Mouse (Mus musculus) left cerebral cortex, adult 11 months (tissue): ENCODE measurements at regions not wholly inside any gene's neighbourhood (a gene's known extent, or its start where the extent isn't known, plus 50 kb on each side); places are given as distances from the start of the nearest gene placed in this dataset.
A peak's percentile ranks its signal among the peaks of the same experiment; 100 is the strongest.

Experiments used
- DNase-seq: peaks from one replicate; pipeline ENCODE4 v3.0.0; 2022; ENCODE audit warnings: low spot score

GRCm38 (mm10) chr1:22222836-22223235, 261.1 kb upstream of the Kcnq5 start:
- DNase-seq, result no peak

DNA sequence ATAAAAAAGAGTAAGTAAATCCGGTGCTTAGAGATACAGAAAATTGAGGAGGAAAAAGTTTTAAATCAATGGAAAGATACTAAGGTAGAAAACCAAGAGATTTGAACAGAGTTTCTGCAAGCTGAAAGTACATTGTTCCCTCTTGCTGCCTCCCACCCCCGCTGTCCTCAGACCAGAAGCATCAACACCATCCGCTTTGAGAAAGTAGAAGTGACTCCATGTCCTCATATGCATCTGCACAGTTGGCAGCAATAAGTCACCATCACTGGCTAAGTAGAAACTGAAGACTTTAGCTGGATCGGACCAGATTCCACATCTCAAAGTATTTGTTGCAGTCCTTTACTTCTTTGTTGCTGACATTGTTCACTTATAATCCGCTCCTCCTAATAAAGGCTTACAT, 250.1 kb upstream of the Kcnq5 start:
- DNase-seq, result no peak

- DNase-seq, result no peak
These were observed 249.5 kb upstream of the Kcnq5 start for GRCm38 (mm10) chr1:22211232-22211631.

GRCm38 (mm10) chr1:22210621-22211020, 248.9 kb upstream of the Kcnq5 start:
- DNase-seq, result no peak

- no peak for DNase-seq
These were observed 246.5 kb upstream of the Kcnq5 start for GRCm38 (mm10) chr1:22208287-22208686.

DNA sequence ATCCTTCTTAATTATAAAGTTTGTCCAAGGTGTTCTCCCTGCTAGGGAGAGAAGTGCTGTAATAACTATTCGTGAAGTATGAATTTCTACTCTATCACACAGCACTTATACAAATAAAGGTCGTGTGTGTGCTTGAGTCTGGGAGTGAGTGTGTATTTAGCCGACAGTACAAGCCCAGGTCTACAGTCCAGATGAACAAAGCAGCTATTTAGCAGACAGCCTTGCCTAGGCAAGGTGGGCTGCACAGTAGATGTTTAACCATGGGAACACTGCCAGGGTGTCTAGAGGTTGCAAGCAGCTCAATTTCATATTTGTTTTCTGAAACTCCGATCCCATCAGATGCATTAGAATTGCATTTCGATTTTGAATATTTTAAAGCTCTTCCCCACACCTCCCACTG, 245.2 kb upstream of the Kcnq5 start:
- no peak for DNase-seq

- no peak for DNase-seq
These were observed 206.0 kb upstream of the Kcnq5 start for GRCm38 (mm10) chr1:22167621-22168181.

- DNase-seq, result peak; percentile 0
These were observed 174.9 kb upstream of the Kcnq5 start for GRCm38 (mm10) chr1:22136571-22137122.

GRCm38 (mm10) chr1:22118266-22118772, 156.6 kb upstream of the Kcnq5 start:
- DNase-seq, result no peak

GRCm38 (mm10) chr1:22116466-22116865, 154.7 kb upstream of the Kcnq5 start:
- no peak for DNase-seq

- no peak for DNase-seq
These were observed 143.8 kb upstream of the Kcnq5 start for GRCm38 (mm10) chr1:22105496-22105895.

GRCm38 (mm10) chr1:22071405-22072117, 109.8 kb upstream of the Kcnq5 start:
- no peak for DNase-seq

DNA sequence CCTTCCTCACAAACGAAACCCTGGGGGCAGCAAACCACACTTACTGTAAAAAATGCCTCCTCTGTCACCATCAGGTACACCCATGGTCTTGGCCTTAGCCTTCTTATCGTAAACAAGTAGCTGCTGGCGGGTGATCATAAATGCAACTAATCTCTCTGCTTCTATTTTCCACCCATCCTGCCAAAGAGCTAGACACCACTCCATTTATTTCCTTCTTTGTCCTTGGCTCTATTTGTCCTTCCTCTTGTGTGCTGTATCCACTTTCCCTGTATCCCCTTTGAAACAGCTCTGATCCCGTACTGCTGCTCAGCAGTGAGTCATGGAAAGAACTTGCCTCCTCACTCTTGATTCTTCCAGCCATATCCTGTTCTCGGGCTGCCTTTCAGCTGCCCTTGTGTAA, 108.3 kb upstream of the Kcnq5 start:
- no peak for DNase-seq
